Mouse (Mus musculus): ENCODE measurements around the gene U90926.

The U90926 gene

DNA sequence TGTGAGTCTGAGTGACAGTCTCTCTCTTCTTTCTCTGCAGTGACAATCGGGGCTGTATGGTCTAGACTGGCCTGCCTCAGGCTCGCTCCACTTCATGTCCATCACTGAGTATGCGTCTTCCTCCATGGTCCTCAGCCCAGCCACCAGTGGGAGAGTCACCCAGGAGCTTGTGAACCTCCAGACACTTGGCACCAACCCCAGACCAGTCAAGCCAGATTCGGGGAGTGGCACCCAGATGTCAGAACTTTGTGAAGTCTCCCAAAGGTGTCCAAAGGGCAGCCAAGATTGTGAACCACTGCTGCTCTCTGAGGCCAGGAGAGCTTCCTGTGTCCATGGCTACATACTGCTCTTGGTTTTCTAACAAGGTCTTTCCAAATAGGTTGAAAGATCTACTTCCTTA lies 3.0 kb downstream of the U90926 start:
- no peak for DNase-seq

DNA sequence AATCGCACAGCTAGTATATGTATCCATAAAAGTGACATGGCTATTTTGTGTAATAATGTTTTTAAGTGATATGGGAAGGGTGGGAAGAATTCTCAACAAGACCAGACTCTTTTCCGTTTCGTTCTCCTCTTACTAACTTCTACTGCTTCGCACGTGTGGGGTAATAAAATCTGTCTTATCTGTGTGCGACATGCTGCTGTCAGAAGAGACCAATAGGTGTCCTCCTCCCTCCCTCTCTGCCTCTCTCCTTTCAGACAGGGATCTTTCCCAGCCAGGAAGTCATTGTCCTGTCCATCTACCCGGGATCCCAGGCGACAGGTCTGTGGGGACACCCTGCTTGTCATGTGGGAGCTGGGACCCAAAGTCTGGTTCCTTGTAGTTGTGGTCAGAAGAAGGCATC lies 5.0 kb downstream of the U90926 start:
- no peak for DNase-seq

DNA sequence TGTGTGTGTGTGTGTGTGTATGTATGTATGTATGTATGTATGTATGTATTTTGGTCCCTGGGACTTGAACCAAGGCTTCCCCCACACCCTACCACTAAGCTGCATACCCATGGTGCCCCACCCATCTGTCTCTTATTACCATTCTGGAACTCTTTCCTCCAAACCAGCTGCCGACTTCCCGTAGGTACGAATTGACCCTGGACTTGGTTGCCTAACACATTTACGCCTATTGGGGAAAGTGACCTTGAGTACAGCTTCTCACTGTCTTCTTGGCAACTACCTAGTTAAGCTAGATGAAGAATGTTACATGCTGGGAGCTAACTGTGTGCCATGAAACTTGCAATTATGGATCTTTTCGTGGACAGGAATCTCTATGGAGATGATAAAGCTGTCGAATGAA lies 9.1 kb downstream of the U90926 start:
- DNase-seq: no peak

DNA sequence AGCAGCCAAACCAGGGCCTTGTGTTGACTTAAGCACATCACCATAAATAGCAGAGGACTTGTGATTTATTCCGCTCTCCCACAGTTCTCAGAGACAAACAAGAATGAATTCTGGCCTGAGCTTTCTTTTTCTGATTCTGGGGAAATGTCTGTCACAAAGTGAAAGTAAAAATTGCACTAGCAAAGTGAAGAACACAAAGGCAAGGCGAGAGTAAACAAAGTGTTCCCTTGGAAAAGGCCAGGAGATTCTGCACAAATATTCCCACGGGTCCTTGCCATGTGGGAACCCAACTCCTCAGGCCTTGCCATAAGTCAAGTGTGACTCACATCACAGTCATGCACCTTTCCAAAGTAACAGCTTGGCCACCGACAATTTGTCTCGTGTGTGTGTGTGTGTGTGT lies 9.5 kb downstream of the U90926 start:
- DNase-seq: no peak

DNA sequence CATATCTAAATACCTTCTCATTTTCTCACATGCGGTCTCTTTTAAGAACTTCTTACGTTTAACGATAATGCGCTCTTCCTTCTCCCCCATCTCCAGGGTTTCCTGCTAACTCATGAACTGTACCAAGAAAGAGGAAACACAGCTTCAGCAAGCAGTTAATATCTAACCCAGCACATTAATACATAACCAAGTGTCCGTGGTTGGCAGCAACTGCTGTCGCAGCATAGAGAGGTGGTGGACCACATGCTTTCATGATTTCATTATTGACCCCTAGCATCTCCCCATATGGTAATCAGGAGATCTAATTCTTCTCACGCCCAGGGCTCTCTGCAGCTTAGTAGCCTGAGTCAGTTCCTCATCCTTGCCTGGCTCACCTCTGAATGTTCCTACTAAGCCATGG lies 10.0 kb downstream of the U90926 start:
- no peak for DNase-seq

DNA sequence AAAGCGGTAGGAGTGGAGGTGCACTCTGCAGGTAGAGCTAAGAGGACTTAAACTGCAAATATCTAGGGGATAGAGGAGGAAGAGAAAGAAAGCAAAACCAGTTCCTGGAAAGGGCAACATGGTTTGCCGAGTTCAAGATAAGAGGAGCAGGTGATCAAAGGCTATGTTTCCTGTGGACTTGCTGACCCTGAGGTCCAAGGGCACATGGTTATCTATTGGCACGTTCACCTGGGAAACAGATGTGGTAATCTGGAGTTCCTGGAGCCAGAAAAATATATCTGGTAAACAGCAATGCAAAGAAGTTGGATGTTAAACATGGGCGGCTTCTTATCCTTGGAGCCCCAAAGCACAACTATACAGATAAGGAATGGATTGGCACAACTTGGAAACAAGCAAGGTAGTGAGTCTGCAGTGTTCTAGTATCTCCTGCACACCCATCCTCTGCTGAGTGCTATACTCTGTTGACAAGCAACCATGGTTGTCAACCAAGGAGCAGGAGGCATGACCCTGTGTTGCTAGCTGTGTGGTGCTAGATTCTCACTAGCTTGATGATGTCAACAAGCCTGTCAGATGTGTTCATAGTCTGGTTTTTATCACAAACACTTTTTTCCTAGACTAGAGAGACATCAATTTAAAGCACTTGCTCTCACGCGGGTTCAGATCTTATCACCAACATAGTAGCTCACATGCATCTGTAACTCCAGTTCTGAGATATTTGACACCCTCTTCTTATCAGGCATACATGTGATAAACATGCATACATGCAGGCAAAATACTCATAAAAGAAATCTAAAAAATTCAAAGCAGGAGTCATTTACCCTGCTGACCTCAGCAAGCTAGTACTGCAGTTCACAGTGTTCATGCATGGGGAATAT lies 10.8 kb downstream of the U90926 start:
- DNase-seq: no peak

DNA sequence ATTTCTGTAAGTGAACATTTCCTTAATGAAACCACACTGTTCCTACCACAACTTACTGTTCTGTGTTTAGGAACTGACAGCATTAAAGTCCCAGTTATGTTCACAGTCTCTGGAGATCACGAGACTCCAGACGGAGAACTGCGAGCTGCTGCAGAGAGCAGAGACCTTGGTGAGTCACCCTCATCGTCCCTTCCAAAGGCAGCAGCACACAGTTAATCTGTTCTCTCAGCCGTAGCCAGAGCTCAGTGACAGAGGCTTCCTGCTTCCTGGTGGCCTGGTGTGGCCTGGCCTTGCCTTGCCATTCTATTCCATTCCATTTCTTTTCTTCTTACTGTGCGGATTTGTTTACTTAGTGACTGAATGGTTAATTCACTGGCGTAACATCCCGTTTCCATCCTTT lies 16.9 kb downstream of the U90926 start:
- no peak for DNase-seq

DNA sequence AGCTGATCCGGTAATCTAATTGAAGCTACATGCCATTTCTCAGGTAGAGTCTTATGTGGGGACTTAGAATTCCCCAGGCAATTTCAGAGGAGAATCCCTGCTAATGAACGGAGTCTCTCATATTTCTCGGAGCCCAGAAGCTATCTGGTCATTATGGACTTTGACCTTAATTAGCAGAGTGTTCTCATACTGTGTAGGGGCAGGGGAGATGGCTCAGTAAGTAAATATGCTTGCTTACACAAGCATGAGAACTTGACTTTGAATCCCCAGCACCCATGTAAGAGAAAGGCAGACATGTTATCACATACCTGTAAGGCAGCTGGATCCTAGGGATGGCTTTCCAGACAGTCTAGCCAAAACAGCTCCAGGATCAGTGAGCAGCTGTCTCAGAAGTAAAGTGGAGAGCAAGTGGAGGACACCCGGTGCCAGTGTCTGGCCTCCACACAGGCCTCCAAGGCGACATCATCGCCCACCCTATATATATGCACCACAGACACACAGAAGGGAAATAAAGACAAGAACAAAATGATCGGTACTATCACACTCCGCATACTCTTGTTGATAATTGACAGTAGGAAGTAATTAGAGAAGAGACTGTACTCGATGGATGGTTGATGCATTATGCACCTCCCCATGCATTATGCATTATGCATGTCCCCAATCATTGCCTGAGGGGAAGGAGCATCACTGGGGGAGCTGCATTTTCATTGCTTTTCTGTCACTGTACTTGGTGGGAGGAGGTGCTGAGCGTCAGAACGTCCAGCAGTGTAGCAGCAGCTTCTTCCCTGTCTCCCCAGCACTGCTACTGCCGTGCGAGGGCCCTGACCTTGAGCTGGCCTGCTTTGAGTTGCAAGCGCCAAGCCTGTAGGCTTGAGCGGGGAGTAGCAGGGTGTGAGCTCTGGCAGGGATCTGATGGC lies 18.1 kb downstream of the U90926 start:
- no peak for DNase-seq

DNA sequence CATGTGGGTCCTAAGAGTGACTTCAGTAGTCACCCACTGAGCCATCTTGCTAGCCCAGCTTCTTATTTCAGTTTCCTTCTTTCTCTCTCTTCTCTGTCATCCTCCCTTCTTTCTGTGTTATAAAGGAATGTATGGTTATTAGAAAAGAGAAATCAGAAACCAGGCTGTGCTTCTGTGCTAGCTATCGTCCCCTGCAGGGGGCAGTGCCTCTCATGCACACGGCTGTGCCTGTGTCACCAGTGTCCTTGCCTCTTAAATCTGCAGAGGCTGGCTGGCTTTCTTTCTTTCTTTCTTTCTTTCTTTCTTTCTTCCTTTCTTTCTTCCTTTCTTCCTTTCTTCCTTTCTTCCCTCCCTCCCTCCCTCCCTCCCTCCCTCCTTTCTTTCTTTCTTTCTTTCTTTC lies 19.5 kb downstream of the U90926 start:
- DNase-seq: peak; percentile 47 to 73

DNA sequence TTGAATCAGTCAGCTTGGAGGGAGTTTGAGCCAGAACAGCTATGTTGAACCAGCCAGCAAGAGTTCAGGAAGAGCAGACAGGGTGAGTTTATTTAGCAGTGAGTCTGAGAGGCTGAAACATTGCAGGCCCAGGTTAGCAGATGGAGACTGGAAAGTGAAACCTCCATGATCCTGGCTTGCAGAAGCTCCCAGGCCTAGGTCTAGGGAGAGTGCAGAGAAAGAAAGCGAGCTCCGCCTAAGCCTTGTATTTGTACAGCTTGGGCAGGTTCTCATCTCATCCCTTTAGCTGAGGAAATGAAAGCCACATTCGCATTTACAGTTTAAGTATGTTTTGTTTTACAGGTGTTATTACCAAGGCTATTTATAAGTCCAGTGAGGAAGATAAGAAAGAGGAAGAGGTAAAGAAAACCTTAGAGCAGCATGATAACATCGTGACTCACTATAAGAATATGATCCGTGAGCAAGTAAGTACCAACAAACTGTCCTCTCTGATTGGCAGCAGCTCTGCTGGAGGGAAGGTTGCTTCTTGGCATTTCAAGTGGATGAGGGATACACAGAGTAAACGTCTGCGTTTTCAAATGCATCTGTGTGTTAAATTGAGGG lies 26.2 kb downstream of the U90926 start:
- no peak for DNase-seq

DNA sequence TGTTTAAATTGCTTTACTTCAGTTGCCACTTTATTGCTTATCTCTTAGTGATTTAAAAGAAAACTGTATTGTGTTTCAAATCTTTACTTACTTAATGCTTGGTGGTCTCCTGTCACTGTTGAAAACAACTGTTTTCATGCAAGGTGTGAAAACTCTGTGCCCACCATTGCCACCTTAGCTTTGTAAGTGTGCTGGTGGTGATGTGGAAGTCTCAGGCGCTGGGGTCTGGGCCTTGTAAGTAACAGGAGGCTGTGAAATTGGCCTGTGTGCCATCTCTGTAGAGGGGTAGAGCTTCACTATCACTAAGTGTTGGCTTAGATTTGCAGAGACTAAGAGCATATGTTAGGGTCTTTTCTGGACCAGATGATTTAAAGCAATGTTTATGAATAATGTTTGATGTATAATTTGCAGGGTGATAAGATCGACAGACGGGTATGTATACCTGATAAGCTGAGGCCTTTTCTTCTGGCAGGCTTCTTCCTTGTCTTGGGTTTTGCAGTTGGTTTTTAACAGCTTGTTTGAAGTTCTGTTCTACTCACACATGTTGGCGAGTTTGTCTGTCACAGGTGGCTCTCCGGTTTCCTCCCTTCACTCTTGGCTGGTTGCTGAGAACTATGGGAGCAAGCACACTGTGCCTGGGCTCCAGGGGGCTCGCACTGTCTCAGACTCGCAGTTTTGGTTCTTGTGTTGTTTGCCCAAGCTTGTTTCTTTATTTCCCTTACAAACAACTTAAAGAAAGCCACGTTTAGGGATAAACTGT lies 32.0 kb downstream of the U90926 start:
- no peak for DNase-seq

DNA sequence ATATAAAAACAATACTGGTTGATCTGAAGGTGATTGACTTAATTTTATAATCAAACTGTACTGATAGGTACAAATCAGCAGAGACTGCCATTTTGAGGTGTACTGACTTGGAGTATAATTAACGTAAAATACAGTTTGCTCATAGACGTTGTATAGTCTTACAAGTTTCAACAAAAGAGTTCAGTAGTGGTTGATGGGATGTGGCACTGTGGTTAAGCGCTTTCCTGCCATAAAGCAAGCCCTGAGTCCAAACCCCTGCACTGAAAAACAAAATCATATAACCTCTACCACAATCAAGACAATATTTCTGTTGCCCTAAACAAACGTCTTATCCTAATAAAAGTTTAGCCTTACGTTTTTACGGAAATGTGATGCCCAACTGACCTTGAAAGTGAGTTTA lies 49.2 kb downstream of the U90926 start:
- no peak for DNase-seq

Measured in cerebellum, postnatal 14 days (tissue).